Mouse (Mus musculus) gastrocnemius, postnatal 25 days (tissue): ENCODE data around the gene Slc22a21. TPM values are rescaled to one million over a fixed set of nuclear protein-coding genes. Genes with fewer than 3 reads are reported as not detected.
"Not testable (repeated sequence)": the region's sequence is repeated elsewhere in the genome, so short reads cannot be mapped to it uniquely, and the experiment has no call there.

Source experiments
- DNase-seq: peaks from one replicate; pipeline ENCODE4 v3.0.0; 2022
- long read RNA-seq, 2 experiments: library from polyadenylated mRNA; stranded (forward); transcript quantifications; one replicate each; pipeline ENCODE4 v2.0.0; 2021
- total RNA-seq, 2 experiments: library from RNA; stranded (reverse); gene quantifications; 1 replicate in 1 of 2; 2 replicates in 1 of 2; pipeline ENCODE4 v1.2.3; 2021

Slc22a21 gene
- total RNA-seq = 1 to 10 TPM in 1 of 2 experiments, under 1 TPM in 1; 1.00 to 1.4 TPM
- long read RNA-seq, experiment 1, partial matches to known transcripts = 0 of 1 reads
- long read RNA-seq, experiment 1, other reads (novel, unspliced or antisense) = 1 of 1 reads
- long read RNA-seq, experiment 2, partial matches to known transcripts = 0 of 3 reads
- long read RNA-seq, experiment 2, other reads (novel, unspliced or antisense) = 3 of 3 reads

DNA sequence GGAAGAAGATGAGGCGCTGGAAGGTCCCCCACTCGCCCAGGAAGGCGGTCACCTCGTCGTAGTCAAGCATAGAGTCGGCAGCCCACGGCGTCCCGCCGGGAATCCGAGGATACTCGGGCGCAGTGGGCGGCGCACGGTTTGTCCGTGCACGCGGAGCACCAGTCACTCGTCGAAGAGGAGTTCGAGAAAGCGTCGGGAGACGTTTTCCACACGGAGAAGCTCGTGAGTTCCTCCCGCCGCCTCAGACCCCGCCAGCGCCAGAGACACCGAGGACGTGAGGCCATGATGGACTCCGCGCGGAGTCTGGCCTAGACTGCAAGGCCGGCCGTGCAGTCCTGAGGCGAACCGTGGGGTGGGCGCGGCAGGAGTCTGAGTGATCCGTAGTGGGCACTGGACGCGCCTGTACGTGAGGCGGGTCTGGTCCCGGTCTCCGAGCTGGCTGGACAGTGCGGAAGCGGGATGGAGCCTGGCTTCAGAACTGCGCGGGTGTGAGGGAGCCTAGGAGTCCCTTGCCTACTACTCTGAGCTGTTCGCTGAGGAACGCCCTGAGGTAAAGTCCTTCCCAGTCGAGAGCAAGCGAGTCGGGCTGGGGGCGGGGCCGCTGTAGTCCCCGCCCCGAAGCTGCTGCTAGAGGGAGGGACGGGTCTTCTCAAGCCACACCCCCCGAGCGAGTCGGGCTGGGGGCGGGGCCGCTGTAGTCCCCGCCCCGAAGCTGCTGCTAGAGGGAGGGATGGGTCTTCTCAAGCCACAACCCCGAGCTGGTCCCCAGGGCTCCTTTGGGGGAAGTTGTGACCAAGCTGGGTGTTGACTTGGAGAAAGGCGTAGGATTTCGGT, at the start of gene Slc22a21:
Slc22a21 (minus strand) TSS at position 545 of the 834 bp plus-strand sequence.
- DNase-seq = peak; percentile 75

DNA sequence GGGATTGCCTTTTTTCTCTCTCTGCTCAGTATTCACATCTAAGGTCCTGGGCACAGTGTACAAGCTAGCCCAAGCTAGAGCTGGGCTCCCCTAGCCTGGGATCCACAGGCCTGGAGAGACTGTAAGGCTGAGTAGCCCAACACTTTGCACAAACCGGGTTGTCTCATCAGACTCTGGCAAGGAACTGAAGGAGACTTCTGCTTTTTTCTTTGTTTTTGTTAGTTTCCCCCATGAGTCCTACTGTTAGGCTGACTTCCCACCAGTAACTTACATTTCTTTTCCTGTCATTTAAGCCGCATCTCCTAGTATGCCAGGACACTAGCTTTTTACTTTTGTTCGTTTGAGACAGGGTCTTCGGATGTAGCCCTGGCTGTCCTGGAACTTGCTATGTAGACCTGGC, 48.9 kb upstream of the Slc22a21 start:
- no peak for DNase-seq

DNA sequence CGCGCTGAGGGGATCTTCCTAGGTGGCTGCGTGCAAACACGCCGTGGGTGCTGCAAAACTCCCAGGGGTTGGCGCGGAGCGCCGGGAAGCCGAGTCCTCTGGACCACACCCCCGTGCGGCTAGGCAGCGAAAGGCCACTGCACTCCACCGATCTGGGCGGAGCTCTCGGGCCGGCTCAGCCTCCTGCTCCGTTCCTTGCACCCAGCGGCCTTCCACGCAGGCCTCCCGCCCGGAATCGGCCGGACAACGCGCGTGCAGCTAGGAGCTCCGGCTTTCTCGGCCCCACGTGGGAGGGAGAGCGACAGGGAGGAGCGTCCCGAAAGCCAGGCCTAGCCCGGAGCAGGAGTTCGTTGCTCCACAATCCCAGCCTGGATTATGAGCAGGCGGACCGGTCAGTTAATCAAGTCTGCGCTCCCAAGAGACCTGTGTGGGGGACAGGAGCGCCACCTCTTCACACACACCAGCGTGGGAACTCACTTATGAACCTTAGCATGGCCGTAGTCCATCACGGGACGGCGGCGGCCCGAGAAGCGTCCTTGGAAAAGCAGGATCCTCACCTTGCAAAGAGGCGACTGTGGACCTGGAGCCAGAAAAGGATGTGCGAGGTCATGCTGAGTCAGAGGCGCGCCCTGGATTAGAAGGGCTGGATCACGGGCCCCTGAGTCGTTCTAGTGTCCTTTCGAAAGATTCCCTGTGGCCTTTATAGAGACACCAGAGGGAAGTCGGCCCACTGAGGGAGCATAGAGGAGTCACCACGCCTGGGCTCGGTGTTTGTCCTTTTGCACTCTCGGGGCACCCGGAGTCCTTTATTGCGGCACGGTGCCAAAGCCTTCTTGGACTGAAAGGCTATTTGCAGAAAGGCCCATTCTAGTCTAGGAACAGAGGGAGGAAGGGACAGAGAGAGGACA, 48.2 kb upstream of the Slc22a21 start, which contains the start of gene Slc22a4:
Slc22a4 (minus strand) TSS at position 47 of the 908 bp plus-strand sequence.
- peak; percentile 85 for DNase-seq

GRCm38 (mm10) chr11:54027131-54028043, 47.3 kb upstream of the Slc22a21 start:
- peak; percentile 31 for DNase-seq

GRCm38 (mm10) chr11:54026491-54027041, 46.4 kb upstream of the Slc22a21 start:
- DNase-seq = no peak

GRCm38 (mm10) chr11:54021396-54022093, 41.4 kb upstream of the Slc22a21 start:
- DNase-seq = no peak

DNA sequence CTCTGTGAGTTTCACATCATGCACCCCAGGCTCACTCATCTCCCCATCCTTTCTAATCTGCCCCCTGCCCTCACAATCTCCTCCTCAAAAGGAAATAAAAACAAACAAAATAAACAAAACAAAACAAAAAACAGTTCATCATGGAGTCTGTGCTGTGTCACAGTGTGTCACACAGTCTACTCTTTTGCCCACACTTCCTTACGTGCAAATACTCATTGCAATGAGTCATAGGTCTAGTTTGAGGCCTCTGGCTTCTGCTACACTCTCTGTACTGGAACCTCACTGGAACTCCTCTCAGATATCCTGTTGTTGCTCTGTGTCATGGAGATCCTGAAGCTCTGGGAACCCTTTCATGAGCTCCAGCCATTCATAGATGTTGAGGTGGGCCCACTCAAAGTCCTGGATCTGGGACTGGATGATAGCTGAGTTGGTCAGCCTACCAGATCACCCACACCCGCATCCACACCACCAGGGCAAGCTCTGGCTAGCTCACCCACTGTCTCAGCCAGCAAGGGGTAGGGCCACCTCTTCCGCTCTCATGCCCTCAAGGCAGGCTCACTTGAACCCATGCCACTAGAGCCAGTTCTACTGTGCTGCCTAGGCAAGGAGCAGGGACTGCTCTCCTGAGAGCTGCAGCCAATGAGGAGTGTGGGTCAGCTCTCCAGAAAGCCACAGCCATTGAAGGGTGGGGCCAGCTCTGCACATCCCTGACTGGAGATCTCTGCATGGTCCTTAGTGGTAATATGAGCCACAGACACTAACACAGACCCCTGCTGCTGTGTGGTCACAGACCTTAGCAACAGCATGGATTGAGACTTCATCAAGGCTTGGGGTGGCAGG, 39.0 kb upstream of the Slc22a21 start:
- DNase-seq = no peak

- DNase-seq = no peak
These were observed 37.5 kb upstream of the Slc22a21 start for GRCm38 (mm10) chr11:54017596-54017995.

- no peak for DNase-seq
These were observed 35.9 kb upstream of the Slc22a21 start for GRCm38 (mm10) chr11:54016051-54016450.

- DNase-seq = no peak
These were observed 32.8 kb upstream of the Slc22a21 start for GRCm38 (mm10) chr11:54012961-54013360.

GRCm38 (mm10) chr11:54011255-54011654, 31.1 kb upstream of the Slc22a21 start:
- no peak for DNase-seq

- DNase-seq = peak; percentile 46
These were observed 28.3 kb upstream of the Slc22a21 start for GRCm38 (mm10) chr11:54008416-54008920.

- DNase-seq = no peak
These were observed 27.6 kb upstream of the Slc22a21 start for GRCm38 (mm10) chr11:54007717-54008116.

GRCm38 (mm10) chr11:54006901-54007300, 26.8 kb upstream of the Slc22a21 start:
- DNase-seq = peak; percentile 70

- not testable (repeated sequence) for DNase-seq
These were observed 26.2 kb upstream of the Slc22a21 start for GRCm38 (mm10) chr11:54006362-54006761.

DNA sequence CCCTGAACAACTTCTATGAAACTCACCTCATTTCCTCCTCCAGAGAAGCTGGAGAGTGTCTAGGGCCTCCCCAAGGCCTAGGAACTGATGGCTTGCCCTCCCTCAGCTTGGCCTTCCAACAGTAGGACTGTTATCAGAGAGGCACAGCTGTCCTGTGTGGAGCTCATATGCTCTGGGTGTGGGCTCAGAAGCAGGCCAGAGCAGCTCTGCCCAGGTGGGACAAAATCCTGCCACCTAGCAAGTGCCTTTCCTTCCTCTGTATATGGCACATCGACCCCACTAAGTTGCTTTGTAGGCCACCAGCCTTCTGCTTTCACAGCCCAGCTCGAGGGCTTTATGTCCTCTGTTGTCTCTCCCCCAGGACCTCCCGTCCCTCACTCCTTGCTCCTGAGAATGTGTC, 24.6 kb upstream of the Slc22a21 start:
- DNase-seq = no peak

GRCm38 (mm10) chr11:54004221-54004620, 24.1 kb upstream of the Slc22a21 start:
- no peak for DNase-seq

- peak; percentile 42 for DNase-seq
These were observed 22.9 kb upstream of the Slc22a21 start for GRCm38 (mm10) chr11:54002761-54003717.
